Mouse (Mus musculus) liver, embryonic 16.5 days (tissue): ENCODE results near the gene Trim43a. TPM values are rescaled to one million over a fixed set of nuclear protein-coding genes. Genes with fewer than 3 reads are reported as not detected.

Experiments
- polyA plus RNA-seq: library from polyadenylated mRNA; unstranded; fragments of >200 nt; fragmentation: Nextera tagmentation; extraction: Ambion mirVana; gene quantifications from 2 replicates; pipeline ENCODE4 v1.2.1, GENCODE M21; 2015

Trim43a gene
- polyA plus RNA-seq, 1 experiment from 2014 or later = 0.08 TPM

Other genes starting within 250 kb of the Trim43a start
- 12.3 and 12.8 TPM in 2 replicates for gene Snx14, start 141.9 kb upstream of the Trim43a start, polyA plus RNA-seq
- 0.18 TPM in 1 of 2 replicates, not detected in the other for gene Gm20537, start 124.3 kb upstream of the Trim43a start, polyA plus RNA-seq
- gene Syncrip, start 98.3 kb upstream of the Trim43a start, polyA plus RNA-seq = 26.1 and 27.0 TPM in 2 replicates
- 7.9 and 8.4 TPM in 2 replicates for gene Zfp949, start 32.9 kb upstream of the Trim43a start, polyA plus RNA-seq
- 28.8 and 29.0 TPM in 2 replicates for gene Mthfsl, start 139.4 kb downstream of the Trim43a start, polyA plus RNA-seq
- 0.46 TPM in 1 of 2 replicates, not detected in the other for gene Bcl2a1d, start 151.0 kb downstream of the Trim43a start, polyA plus RNA-seq